Mouse (Mus musculus): ENCODE measurements around the gene Tmem184b. TPM values are rescaled to one million over a fixed set of nuclear protein-coding genes. Genes with fewer than 3 reads are reported as not detected.
A peak's percentile ranks its signal among the peaks of the same experiment; 100 is the strongest.

Tmem184b gene
- polyA plus RNA-seq, 1 experiment from 2014 or later: 39.9 TPM

DNA sequence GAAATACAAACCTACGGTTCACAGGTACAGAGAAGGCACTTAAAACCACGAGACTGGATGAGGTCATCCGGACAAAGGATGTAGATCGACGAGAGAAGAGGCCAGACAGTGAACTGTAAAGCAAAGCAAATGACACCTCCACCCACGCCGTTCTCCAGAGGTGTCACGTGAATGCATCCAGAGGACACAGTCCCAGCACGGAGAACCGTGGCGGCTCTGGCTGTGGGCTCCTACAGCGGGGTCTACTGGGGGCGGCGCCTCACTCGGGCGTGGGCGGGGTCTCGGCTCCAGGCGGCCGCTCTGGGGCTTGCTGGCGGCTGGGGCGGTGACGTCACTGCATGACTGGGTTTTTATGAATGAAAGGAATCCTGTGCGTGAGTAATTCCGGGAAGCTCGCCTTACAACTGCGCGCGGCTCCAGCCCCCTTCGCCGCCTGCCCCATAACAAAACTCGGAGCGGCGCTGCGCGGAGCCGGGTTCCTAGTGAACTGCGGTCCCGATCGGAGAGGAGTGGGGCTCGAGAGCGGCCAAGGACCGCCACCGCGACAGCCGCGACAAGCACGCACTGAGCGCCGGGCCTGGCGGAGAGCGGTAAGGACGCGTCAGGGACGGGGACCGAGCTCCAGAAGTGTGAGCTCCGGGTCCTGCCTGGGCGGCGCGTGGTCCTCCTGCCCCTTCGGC is 56.1 kb downstream of the Tmem184b start:
- Histone ChIP-seq H3K4me1 (replicated peaks; ENCODE audit: control insufficient read depth, insufficient read depth, low read length) (0 out of 2 replicates have a peak, but pooled peaks cover 5% of the 10 kb centered on the region), H3K36me3 (replicated peaks; ENCODE audit: control insufficient read depth, insufficient read depth) (no peaks in the 10 kb centered on the region), H3K4me2 (replicated peaks) (peak overlapping the region; percentile 96), H3K9ac (peak overlapping the region; percentile 84), H3K9me3 (ENCODE audit: control insufficient read depth, low read length) (no peaks in the 10 kb centered on the region), H3K27me3 (ENCODE audit: control insufficient read depth, insufficient read depth, low read length) (0 out of 2 replicates have a peak, but pooled peaks cover 3% of the 10 kb centered on the region), H3K4me3 (replicated peaks; ENCODE audit: low read length) (peak overlapping the region; percentile 80), H3K27ac (peak overlapping the region; percentile 74)
- WGBS: under 1% methylated on average over 61 of the region's 61 CpGs
- ATAC-seq (ENCODE audit: low FRiP score) (peak; percentile 87), DNase-seq (ENCODE audit: low spot score) (peak; percentile 91)

DNA sequence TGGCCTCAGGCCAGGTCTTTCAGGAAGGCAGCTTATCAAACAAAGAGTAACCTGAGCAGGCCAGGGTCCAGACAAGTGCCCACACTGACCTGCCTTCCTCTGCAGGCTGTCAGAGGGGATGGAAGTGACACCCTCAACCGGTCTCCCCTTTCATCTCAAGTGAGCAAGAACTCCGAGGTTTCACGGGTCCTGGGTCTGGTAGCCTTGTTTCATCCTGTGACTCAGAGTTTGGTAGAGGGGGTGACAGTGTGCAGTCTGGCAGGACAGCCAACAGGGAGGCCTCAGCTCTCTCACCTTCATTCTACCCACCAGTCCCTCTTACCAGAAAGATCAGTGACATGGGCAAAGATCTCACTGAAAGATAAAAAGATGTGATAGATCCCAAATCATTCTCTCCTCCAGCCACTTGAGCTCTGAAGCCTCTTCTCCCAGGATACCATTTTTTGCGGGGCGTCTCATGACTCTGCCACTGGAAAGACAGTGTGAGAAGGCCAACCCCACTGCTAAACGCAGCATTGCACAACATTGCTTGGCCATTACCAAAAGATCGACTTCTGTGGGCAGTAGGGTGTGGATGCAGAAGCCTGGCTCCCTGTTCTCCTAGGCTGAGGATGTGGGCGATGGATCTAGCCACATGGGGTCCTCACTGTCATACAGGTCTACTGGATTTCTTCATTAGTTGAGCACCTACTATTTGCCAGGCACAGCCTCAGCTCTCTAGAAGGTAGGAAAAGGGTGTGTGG is 57.1 kb downstream of the Tmem184b start, which contains the start of gene Maff:
Gene Maff, plus strand, starts transcription at position 571 of the 743 bp plus-strand sequence.
- ATAC-seq (ENCODE audit: low FRiP score): no peak
- H3K4me3 ChIP-seq (replicated peaks; ENCODE audit: low read length): peak within 1 kb of the TSS; percentile 80
- WGBS: 58% methylated on average over 8 of the region's 8 CpGs

DNA sequence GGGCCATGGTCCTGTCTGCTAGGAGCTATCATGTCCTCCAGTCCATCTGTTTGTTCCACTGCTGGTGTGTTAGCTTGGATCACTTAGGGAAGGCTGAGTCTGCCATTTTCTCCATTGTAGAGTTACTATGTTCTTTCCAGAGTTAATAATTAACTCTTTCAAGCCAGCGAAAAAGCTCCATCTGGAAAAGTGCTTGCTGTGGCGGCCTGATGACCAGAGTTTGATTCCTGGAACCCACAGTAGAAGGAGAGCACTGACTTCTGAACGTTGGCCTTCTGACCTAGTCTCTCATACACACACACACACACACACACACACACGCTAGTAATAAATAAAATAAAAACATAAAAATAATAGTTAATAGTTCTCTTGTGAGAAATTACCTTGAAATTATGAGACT is 58.7 kb downstream of the Tmem184b start:
- WGBS: 70% methylated on average over 4 of the region's 4 CpGs

More for the DNA sequence above, 57.1 kb downstream of the Tmem184b start, which contains the start of gene Maff:
- Histone ChIP-seq H3K9me3 (ENCODE audit: control insufficient read depth, low read length) (no peaks in the 10 kb centered on the region), H3K27me3 (ENCODE audit: control insufficient read depth, insufficient read depth, low read length) (0 out of 2 replicates have a peak, but pooled peaks cover 3% of the 10 kb centered on the region), H3K9ac (peak within 1 kb of the TSS; percentile 84), H3K36me3 (replicated peaks; ENCODE audit: control insufficient read depth, insufficient read depth) (no peaks in the 10 kb centered on the region), H3K4me1 (replicated peaks; ENCODE audit: control insufficient read depth, insufficient read depth, low read length) (0 out of 2 replicates have a peak, but pooled peaks cover 5% of the 10 kb centered on the region), H3K4me2 (replicated peaks) (peak within 1 kb of the TSS; percentile 96), H3K27ac (peak within 1 kb of the TSS; percentile 74)
- DNase-seq (ENCODE audit: low spot score): no peak

DNA sequence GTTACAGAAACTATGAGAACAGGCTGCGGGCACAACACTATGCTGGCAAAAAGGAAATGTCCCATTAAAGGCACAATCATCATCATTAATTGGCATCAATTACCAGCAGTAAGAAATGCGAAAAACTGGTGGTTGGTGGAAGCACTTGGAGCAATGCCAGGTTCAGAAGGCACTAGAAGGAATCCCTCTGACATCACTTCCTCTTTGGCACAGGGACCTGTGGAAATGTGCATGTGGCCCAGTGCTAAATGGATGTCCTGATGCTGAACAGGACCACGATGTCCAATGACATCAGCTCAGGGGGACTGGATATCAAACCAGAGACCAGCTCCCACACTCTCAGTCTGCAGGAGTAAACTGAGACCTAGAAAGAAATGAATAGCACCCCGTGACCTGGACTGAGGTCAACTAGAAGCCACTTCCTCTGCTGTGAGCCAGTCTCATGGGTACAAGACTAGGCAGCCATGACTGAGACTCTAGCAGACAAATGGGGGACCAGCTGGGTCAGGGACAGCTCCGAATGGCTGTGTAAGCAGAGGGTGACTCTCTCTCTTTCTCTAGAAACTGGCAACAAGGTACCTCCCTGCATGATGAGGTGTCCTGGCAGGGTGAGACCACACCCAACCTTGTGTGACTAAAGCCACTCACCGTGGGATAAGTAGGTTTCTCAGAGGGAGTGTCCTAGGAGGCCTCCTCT is 60.6 kb downstream of the Tmem184b start:
- Histone ChIP-seq H3K27ac (no peak overlapping the region), H3K27me3 (ENCODE audit: control insufficient read depth, insufficient read depth, low read length) (no peaks in the 10 kb centered on the region), H3K9ac (no peak overlapping the region), H3K9me3 (ENCODE audit: control insufficient read depth, low read length) (no peaks in the 10 kb centered on the region), H3K4me3 (replicated peaks; ENCODE audit: low read length) (no peak overlapping the region), H3K4me2 (replicated peaks) (no peak overlapping the region), H3K4me1 (replicated peaks; ENCODE audit: control insufficient read depth, insufficient read depth, low read length) (no peaks in the 10 kb centered on the region), H3K36me3 (replicated peaks; ENCODE audit: control insufficient read depth, insufficient read depth) (no peaks in the 10 kb centered on the region)
- ATAC-seq (ENCODE audit: low FRiP score) (no peak), DNase-seq (ENCODE audit: low spot score) (no peak)
- 87% methylated on average over 6 of the region's 6 CpGs for WGBS

More for the DNA sequence above, 58.7 kb downstream of the Tmem184b start:
- H3K27me3 ChIP-seq (ENCODE audit: control insufficient read depth, insufficient read depth, low read length): 0 out of 2 replicates have a peak, but pooled peaks cover 3% of the 10 kb centered on the region
- H3K27ac ChIP-seq: no peak overlapping the region
- H3K4me1 ChIP-seq (replicated peaks; ENCODE audit: control insufficient read depth, insufficient read depth, low read length): 0 out of 2 replicates have a peak, but pooled peaks cover 5% of the 10 kb centered on the region
- no peaks in the 10 kb centered on the region for H3K9me3 ChIP-seq (ENCODE audit: control insufficient read depth, low read length)
- no peak for DNase-seq (ENCODE audit: low spot score)
- no peak for ATAC-seq (ENCODE audit: low FRiP score)
- no peak overlapping the region for H3K4me2 ChIP-seq (replicated peaks)
- no peak overlapping the region for H3K4me3 ChIP-seq (replicated peaks; ENCODE audit: low read length)
- H3K9ac ChIP-seq: no peak overlapping the region
- H3K36me3 ChIP-seq (replicated peaks; ENCODE audit: control insufficient read depth, insufficient read depth): no peaks in the 10 kb centered on the region

DNA sequence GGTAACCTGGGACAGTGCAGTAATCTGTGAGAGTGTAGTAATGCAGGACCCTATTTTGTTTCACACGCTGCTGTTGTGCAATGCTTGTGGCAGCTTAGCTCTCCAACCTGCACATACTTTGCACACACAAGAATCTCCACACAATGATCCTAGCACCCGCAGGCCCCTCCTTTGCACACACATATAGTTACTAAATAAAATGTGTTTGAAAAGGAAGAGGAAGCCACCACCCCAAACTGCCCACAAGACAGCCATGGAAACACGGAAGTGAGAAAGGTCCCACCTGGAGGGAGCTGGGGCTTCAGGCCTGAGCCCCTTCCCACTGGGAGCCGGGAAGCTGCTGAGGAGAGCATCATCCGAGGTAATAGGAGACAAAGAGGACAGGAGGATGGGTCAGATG is 64.4 kb downstream of the Tmem184b start:
- no peaks in the 10 kb centered on the region for H3K9me3 ChIP-seq (ENCODE audit: control insufficient read depth, low read length)
- no peak overlapping the region for H3K4me2 ChIP-seq (replicated peaks)
- H3K36me3 ChIP-seq (replicated peaks; ENCODE audit: control insufficient read depth, insufficient read depth): no peaks in the 10 kb centered on the region
- no peak for DNase-seq (ENCODE audit: low spot score)
- 72% methylated on average over 5 of the region's 5 CpGs for WGBS
- ATAC-seq (ENCODE audit: low FRiP score): no peak
- no peaks in the 10 kb centered on the region for H3K27me3 ChIP-seq (ENCODE audit: control insufficient read depth, insufficient read depth, low read length)
- H3K27ac ChIP-seq: no peak overlapping the region
- no peak overlapping the region for H3K4me3 ChIP-seq (replicated peaks; ENCODE audit: low read length)
- H3K9ac ChIP-seq: no peak overlapping the region
- H3K4me1 ChIP-seq (replicated peaks; ENCODE audit: control insufficient read depth, insufficient read depth, low read length): no peaks in the 10 kb centered on the region

DNA sequence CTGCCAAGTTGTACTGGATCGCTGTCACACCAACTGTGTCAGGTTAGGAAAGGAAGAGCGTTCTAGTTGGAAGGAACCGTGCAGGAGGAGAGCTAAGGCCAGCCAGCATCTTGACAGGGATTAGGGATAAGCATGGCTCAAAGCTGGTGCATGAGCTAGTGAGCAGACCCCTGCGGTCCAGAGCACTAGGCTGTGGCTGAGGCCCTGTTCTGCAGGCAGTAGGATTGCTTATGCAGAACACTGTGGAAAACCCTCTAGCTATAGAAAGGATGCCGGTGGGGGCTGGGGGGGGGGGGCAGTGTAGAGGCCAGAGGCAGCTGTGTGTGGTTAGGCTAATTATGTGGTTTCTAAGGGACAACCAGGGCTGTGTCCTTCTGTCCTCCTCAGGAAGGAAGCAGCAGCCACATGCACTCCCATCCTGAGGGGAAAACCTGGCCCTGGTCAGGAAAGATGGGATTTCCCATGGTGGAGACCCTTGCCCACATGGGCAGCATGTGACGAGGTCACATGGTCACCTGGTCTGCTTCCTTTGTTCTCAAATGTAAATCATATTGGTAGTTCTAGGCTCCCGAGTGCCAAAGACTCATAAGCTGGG is 68.2 kb downstream of the Tmem184b start:
- DNase-seq (ENCODE audit: low spot score): no peak
- Histone ChIP-seq H3K4me1 (replicated peaks; ENCODE audit: control insufficient read depth, insufficient read depth, low read length) (no peaks in the 10 kb centered on the region), H3K9me3 (ENCODE audit: control insufficient read depth, low read length) (no peaks in the 10 kb centered on the region), H3K27ac (no peak overlapping the region), H3K4me3 (replicated peaks; ENCODE audit: low read length) (no peak overlapping the region), H3K36me3 (replicated peaks; ENCODE audit: control insufficient read depth, insufficient read depth) (no peaks in the 10 kb centered on the region), H3K27me3 (ENCODE audit: control insufficient read depth, insufficient read depth, low read length) (no peaks in the 10 kb centered on the region), H3K4me2 (replicated peaks) (no peak overlapping the region), H3K9ac (no peak overlapping the region)
- ATAC-seq (ENCODE audit: low FRiP score): no peak
- 54% methylated on average over 7 of the region's 7 CpGs for WGBS

DNA sequence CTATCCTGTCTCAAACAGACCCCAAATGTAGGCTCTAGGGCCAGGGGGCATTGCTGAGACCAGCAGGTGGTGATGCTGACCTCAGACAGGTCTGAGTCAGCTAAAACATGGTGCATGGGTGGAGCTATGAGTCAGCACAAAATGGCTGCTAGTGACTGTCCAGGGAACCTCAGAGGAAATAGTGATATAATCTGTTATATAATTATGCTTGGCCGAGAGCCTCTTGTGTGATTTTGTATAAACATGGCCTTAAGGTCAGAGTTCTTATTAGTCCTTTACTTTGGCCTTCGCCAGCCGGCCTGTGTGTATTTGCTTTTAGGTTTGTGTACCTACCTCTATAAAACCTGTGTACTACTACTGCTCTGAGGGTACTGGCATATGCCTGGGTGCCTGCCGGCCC is 70.0 kb downstream of the Tmem184b start:
- H3K4me1 ChIP-seq (replicated peaks; ENCODE audit: control insufficient read depth, insufficient read depth, low read length): no peaks in the 10 kb centered on the region
- WGBS: 75% methylated on average over 4 of the region's 4 CpGs
- no peak overlapping the region for H3K9ac ChIP-seq
- H3K27ac ChIP-seq: no peak overlapping the region
- no peaks in the 10 kb centered on the region for H3K36me3 ChIP-seq (replicated peaks; ENCODE audit: control insufficient read depth, insufficient read depth)
- H3K27me3 ChIP-seq (ENCODE audit: control insufficient read depth, insufficient read depth, low read length): no peaks in the 10 kb centered on the region
- H3K4me3 ChIP-seq (replicated peaks; ENCODE audit: low read length): no peak overlapping the region
- no peak for DNase-seq (ENCODE audit: low spot score)
- no peak for ATAC-seq (ENCODE audit: low FRiP score)
- H3K4me2 ChIP-seq (replicated peaks): no peak overlapping the region
- no peaks in the 10 kb centered on the region for H3K9me3 ChIP-seq (ENCODE audit: control insufficient read depth, low read length)

DNA sequence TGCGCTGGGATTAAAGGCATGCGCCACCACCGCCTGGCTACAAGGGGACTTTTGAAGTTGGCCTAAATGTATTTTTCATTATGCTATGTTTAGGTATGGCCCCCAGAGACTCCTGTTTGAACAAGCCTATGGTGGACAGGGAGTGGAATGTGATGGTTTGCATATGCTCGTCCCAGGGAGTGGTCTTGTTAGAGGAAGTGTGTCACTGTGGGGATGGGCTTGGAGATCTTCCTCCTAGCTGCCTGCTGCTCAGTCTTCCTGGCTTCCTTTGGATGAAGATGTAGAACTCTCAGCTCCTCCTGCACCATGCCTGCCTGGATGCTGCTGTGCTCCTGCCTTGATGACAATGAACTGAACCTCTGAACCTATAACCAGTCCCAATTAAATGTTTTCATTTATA is 72.8 kb downstream of the Tmem184b start:
- H3K27ac ChIP-seq: no peak overlapping the region
- no peak for ATAC-seq (ENCODE audit: low FRiP score)
- H3K9me3 ChIP-seq (ENCODE audit: control insufficient read depth, low read length): no peaks in the 10 kb centered on the region
- no peaks in the 10 kb centered on the region for H3K27me3 ChIP-seq (ENCODE audit: control insufficient read depth, insufficient read depth, low read length)
- peaks cover 20% of the 10 kb centered on the region for H3K4me1 ChIP-seq (replicated peaks; ENCODE audit: control insufficient read depth, insufficient read depth, low read length)
- H3K4me3 ChIP-seq (replicated peaks; ENCODE audit: low read length): no peak overlapping the region
- no peak overlapping the region for H3K9ac ChIP-seq
- 74% methylated on average over 4 of the region's 4 CpGs for WGBS
- no peak overlapping the region for H3K4me2 ChIP-seq (replicated peaks)
- DNase-seq (ENCODE audit: low spot score): no peak
- no peaks in the 10 kb centered on the region for H3K36me3 ChIP-seq (replicated peaks; ENCODE audit: control insufficient read depth, insufficient read depth)

DNA sequence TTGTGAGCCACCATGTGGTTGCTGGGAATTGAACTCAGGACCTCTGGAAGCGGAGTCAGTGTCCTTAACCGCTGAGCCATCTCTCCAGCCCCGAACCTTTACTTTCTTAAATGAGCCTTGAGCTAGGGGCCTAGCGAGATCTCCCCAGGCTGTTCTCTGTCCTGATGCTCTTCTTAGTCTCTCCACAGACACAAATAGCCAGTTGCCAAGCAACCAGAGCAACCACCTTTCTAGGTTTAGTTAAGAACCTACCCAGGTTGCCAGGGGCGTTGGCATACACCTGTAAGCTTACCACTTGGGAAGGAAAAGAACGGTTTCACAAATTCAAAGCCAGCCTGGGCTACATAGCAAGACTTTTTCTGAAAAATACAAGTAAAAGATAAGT is 73.4 kb downstream of the Tmem184b start:
- DNase-seq (ENCODE audit: low spot score) (no peak), ATAC-seq (ENCODE audit: low FRiP score) (no peak)
- Histone ChIP-seq H3K36me3 (replicated peaks; ENCODE audit: control insufficient read depth, insufficient read depth) (no peaks in the 10 kb centered on the region), H3K27ac (no peak overlapping the region), H3K9ac (no peak overlapping the region), H3K9me3 (ENCODE audit: control insufficient read depth, low read length) (no peaks in the 10 kb centered on the region), H3K4me3 (replicated peaks; ENCODE audit: low read length) (no peak overlapping the region), H3K4me2 (replicated peaks) (no peak overlapping the region), H3K27me3 (ENCODE audit: control insufficient read depth, insufficient read depth, low read length) (no peaks in the 10 kb centered on the region), H3K4me1 (replicated peaks; ENCODE audit: control insufficient read depth, insufficient read depth, low read length) (peaks cover 21% of the 10 kb centered on the region)
- WGBS: 87% methylated on average over 6 of the region's 6 CpGs
